Mouse (Mus musculus) fibroblast of lung, adult 2 months (primary cell): ENCODE measurements at regions not wholly inside any gene's neighbourhood (a gene's known extent, or its start where the extent isn't known, plus 50 kb on each side); places are given as distances from the start of the nearest gene placed in this dataset.
"Not testable (repeated sequence)": the region's sequence is repeated elsewhere in the genome, so short reads cannot be mapped to it uniquely, and the experiment has no call there.

ENCODE experiments used
- DNase-seq: peaks from one replicate; pipeline ENCODE4 v3.0.0-alpha.2; 2011; ENCODE audit warnings: low read depth

DNA sequence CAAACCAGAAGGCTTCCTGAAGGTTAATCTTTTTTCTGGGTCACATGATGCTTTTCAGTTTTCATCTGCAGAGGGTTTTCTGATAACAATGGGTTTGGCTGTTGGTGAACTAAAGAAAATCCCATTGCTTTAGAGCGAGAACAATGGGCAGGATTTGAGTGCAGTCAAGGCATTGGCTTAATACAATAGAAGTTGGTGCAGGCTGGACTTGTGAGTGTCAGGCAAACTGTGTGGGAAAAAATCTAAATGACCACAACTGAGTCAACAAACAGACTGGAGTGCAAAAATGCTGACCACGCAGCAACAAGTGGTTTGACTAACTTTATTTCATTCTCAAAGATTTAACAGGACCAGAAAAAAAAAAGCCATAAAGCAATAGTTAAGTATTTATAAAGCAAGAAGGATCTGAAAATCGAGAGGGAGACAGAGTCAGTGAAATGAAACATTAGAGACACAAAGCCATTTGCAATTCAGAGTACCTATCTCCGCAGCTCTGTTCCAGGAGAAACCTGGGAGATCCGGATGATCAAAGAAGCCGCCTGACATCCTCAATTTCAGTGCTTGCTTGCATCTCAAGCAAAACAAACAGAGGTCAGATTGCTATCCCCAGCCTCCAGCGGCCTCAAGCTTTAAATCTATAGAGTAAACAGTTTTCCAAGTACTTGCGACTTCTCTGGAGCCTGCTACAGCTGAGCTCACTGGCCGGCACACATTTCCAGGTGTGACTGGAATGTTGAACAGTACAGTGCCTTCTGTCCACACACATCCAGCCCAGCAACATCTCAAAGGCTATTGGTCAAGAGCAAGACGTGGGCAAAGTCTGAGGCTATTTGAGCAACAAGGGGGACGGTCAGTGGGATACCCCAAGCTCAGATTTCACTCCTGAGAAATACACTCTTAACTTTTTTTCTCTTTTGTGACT is 229.5 kb upstream of the Arglu1 start:
- peak; percentile 36 for DNase-seq

DNA sequence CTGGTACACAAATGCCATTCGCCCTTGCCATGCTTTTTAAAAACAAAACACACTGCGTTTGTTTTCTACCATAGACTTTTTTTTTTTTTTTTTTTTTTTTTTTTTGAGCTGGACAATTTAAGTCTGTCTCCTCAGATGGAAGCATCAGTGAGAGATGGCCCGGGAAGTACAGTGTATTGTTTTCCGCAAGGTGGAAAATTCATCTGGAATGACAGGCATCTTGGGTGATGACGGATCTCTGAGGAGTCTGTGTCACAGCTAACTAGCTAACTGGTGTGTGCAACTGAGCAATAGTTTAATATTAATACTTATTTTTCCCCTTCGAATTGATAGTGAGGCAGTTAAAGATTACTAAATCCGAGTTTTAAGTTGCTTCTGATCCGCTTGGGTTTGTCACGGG is 228.7 kb upstream of the Arglu1 start:
- no peak for DNase-seq

DNA sequence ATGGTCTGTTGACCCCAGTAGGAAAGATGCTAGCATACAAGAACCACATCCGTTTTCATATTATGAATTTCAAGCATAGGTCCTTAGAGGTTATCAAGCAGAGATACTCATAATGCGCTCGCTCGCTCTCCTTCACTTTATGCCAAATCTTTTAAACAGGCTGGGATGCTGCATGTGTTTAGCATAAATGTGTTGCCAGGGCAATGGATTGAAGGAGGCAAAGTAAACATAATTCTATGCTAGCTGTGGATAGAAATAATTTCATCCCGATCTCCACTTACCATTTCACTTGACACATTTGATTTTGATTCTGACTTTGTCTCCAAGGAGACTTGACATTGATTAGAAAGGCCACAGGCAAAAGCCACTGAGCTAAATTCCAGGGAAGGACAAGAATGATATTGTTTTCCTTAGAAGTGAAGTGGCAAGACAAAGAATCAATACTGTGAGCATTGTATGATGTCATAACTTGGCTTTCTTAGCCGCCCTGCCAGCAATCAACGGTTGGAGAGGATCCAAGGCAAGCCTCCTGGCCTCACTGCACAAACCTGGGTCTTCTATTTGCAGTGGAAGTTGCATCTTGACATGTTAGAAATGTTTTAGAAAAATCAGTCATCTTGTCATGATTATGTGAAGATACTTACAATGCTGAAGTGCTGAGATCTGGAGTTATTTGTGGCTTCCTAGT is 217.3 kb upstream of the Arglu1 start:
- DNase-seq: no peak

DNA sequence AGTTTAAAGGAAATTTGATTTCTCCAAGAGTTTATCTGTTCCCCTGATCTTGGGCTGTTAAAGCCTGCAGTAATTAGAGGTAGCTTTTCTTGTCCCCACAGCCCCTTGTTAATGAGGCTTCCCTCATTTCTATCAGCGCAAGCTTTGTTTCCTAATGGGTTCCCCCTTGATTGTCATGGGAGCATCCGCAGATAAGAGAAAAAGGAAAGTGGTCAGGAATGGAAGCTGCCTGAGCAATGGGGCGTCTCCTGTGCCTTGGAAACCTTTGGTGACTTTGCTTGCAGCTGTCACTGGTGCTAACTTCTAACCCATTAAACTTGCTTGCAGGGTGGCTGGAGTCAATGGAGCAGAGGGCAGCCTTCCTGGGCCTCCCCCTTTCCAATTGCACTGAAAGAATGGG is 202.7 kb upstream of the Arglu1 start:
- DNase-seq: no peak

DNA sequence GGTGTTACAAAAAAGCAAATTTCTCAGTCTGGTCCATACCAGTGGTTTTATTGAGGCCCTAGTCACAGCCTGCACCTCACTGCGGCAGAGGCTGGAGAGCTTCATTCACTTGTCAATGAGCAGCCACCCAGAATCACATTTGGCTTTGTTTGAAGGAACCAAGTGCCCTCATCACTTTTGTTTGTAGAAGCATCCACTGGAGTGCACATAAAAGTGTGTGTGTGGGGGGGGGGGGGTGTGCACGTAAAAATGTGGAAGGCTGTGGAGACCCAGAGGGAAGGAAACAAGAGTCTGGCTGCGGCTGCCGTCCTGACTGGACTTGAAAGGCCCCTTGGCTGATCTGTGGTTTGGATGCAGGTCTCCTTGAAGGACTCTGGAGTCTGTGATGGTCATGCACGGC is 187.0 kb upstream of the Arglu1 start:
- no peak for DNase-seq

DNA sequence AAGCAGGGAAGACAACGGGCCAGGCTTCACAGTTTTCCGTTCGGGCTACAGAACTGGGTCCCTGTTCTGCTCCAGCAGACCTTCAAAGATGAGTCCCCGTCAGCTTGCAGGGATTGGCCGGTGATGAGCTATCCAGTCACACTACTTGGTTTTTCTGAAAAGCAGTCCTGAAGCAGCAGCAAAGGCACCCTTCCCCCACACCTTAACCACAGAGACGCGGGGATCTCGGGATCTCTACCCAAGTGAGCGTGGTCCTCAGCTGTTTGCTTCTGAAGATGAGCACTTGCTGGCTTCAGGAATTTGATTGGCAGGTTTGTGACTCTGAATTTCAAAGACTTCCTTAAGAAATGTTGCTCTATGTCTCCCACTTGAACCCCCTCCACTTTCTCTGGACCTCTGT is 186.6 kb upstream of the Arglu1 start:
- DNase-seq: no peak

DNA sequence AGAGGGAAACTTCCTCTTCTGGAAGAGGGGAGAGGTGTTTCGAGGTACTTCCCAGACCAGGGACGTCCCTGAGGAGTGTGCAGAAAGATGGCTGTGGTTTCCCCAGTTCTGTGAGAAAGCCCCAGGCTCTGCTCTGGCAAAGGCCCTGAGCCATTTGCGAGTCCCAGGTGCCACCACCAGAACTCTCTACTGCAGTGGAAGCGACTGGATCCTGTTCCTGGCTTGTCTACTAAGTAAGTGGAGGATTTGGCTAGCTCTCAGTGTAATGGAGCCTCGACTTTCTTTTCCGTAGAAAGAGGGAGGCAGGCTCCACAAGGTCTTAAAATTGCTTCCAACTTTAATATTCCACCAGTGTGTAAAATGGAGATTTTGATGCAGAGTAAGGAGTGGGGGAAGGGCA is 186.1 kb upstream of the Arglu1 start:
- DNase-seq: no peak

DNA sequence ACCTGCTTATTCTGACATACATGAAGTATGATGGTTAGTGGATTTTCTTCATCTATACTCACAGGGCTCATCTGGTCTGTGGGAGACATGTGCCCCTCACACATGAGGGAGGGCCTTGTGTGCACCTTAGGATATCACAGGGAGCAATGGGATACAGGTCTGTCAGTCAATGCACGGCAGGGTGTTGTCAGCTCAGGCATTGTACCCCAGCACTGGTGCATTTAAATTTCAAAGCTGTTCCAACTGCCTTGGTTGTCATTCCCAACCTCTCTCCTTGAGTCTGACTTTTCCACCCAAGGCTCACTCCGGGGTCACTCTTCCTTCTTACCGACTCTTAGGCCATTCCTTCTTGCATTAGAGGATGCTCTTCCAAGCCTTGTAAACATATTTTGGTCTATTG is 181.6 kb upstream of the Arglu1 start:
- no peak for DNase-seq

DNA sequence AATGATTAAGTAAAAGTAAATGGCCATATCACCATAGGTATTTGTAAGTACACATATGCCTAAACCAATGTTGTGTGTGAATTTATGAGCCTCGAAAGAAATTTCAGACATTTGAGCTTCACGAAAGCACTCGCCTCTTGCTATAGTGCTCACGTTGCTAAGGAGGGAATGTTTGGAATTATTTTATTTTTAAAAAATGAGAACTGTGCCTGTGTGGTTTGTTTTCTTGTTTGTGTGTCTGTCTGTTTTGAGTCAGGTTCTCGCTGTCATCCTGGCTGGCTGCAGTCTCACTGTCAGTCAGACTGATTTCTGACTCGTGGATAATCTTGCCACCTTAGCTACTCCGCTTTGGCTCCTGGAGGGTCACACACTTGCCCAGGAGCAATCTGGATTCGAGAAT is 180.7 kb upstream of the Arglu1 start:
- no peak for DNase-seq

DNA sequence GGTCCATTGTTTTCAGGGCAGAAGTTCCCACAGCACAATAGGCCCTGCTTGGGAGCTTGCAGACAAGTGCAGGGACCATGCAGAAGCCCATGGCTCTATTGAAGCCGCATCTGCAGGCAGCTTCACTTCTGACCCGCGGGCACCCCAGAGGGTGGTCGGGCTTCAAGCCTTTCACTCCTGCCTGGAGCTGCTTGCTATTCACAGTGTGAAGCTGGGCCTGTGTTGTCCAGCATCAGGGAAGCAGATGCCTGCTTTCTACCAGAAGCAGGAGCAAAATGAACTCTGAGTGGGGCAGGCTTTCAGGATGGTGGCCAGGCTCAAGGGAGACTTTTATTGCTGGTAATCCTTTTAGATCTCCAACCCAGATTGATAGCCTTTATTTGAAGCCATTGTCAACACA is 180.2 kb upstream of the Arglu1 start:
- DNase-seq: no peak

DNA sequence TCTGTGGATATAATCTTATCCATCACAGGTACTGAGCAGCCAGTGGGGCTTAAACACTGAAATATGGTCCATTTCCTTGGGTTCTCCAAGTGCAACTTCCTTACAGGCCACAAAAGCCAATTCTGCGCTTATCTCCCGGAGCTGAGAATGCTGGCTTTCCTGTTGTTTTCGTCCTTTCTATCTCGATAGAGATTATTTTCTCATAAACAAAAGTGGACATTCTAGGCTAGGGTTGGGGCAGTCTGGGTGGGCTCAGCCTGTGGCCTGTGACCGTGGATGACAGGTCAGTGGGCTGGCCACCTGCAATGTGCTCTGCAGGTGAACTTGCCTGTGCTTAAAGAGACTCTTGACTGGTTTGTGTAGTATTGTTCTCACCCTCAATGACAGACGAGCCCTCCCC is 179.0 kb upstream of the Arglu1 start:
- DNase-seq: no peak

DNA sequence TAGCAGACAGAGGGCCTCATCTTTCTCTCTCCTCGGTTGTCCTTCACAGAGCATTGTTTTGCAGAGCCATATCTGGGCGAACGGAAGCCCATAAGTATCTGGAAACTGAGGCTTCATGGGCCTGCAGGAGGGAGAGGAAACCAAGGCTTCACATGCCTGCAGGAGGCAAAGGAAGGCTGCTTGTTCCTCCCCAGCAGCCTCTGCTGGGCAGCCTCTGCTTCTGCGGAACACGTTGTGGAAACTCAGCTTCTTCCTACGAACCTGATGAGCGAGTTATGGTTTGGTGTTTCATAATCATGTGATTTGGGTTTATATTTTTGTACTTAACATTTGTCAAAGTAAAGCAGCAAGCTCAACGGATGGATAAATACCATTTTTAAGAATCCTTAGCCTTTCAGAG is 177.6 kb upstream of the Arglu1 start:
- DNase-seq: no peak

DNA sequence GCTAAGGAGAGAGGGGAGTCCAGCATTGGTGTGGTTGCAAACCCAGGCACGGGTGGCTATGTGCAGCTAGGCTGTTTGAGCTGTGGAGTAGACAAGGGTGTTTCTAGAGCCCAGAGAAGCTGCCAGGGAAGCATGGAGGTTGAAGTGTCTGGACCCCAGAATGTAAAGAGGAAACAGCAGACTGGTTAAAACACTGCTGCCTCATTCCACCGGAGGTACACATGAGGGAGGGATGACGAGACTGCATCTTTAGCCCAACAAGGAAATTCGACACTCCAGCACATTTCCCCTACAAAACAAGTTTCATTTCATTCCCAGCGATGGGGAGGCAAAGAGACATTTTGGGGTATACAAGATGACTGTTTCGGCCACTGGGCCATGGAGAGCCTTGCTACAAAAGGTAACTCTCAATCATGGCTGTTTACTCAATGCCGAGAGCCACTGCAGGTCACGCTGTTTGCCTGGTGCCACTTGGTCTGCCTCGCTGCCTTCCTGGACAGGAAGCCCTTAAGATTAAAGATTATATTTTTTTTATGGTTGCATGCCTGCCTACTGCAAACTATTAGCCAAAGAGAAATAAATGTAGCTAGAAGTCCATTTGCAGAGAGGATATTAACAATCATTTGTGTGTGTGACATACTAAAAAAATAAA is 176.9 kb upstream of the Arglu1 start:
- no peak for DNase-seq

DNA sequence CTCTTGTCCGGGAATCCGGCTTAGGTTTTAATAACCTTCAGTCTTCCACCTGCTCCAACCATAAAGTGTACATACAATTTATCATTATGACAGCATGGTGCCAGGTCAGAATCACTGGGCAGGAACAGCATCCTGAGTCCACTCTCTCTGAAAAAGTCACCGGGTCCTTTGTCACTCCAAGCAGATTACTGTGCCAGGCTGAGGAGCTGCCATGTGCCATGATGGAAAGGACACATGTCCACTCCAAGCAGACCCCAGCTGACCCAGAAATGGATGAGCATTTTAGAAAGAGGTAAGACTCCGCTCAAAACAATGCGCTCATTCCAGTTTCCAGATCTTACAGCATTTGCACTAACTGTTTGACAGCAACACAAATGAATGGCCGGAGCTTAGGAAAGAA is 172.4 kb upstream of the Arglu1 start:
- no peak for DNase-seq

DNA sequence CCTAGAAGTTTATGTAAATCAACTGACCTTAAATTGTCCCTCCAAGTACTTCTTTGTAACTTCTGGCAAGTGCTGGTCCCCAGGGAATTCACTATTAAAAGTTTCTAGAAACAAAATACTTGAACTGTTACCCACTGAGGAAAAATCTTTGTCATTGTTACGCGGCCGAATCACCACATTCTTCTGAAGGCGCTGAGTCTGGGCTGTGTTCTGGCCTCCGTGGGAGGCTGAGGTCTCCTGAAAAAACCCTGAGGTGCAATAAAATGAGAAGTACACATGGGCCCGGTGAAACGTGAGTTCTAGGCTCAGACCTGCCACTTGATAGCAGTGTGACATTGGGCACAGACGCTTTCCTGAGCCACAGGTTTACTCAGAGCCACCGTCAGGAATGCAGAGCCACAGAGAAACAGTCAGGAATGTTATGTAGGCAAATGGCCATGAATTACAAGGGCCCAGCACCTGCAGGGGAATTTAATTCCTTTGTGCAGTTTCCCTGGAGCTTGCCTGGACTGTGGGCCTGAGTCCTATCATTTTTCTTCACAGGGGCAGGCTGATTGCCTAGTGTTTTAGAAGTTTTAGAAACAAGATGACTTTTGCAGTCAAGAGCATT is 171.1 kb upstream of the Arglu1 start:
- DNase-seq: no peak

DNA sequence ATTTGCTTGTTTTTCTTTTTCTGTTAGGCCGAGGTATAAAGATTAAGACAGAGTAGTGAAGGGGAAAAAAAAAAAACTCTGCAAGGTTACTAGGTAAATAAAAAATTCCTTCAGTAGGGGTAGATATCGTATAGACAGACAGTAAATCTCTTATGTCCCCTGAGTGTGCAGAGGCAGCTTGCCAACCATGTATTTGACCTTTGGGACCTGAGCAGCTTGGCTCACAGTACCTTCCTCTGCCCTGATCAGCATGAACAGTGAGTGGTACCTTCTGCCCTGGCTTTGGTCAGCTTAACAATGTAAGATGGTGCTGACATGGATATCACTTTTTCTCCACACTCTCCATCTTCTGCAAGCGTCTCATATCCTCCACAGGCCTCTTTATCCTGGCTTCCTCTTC is 168.3 kb upstream of the Arglu1 start:
- no peak for DNase-seq

DNA sequence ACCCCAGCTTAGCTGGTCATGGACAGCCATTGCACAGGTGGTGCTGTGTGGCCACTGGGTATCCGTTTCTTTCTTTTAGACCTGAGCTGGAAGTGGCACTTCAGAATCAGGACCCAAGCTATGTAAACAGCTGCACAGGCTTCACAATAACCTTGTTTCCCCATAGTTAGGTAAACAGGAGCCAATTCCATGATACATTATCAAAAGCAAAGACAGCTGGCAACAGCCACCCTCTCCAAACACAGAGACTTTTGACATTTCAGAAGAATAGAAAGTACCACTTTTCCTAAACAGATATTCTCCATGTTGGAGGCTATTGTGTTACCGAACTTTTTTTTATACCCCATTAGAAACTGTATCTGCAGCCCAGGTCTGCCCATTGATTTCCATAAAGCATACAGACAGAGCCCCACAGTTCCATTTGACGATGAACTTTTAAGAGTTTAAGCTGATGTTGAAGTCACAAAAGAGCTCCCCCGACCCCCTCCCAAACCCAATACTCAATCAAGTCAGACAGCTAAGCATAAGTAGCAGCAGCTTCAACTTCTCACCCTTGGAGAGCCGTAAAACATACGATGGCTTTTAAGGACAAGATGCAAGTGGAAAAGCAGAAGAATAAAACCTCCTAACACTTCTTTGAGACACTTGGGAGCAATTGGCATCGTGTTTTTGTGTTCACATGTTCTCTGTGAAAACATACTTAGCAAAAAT is 162.5 kb upstream of the Arglu1 start:
- DNase-seq: no peak

DNA sequence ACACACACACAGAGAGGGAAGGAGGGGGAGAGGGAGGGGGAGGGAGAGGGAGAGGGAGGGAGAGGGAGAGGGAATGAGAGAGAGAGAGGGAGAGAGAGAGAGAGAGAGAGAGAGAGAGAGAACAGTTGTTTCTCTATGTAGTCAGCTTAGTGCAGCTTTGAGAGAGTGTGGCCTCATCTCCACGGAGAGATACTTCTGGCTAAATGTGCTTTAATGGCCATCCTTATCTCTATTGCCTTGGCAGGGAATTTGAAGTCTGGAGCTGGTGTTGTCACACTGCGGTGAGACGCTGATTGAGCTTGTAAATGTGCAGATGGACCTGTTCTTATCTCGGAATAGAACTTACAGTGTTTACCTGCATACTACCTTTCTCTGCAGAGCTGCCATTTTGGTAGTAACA is 160.9 kb upstream of the Arglu1 start:
- DNase-seq: no peak

DNA sequence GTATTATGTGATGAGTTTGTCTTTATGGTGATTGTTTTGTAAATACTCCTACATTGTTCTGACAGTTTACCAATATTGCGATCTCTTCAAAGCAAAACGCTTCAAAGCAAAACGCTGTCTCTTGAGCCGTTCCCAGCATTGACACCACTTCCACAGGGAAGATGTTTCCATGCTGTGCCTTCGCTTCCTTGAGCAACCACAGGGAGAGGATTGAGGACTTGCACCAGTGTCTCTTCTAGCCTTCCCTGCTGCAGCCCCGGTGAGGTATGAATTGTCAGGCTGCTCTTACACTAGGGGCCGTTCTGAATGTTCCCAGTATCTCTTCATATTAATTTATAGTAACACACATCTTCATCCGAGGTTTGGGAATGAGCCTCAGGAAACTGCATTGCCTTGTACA is 160.4 kb upstream of the Arglu1 start:
- DNase-seq: no peak

DNA sequence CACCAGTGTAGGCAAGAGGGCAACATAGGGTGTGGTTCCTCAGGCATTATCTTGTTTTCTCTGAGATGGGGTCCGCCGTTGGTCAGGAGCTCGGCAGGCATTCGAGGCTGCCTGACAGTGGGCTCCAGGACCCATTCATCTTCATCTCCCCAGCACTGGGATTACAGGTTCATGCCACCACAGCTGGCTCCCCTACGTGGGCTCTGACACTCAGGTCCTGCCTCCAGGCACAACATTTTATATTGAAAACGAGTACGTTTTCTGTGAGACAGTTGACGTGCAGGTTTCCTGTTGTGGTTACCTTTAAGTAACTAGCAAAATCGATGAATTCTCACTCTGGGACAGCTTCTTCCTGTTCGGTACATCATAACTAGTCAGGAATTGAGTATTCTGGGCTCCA is 157.3 kb upstream of the Arglu1 start:
- no peak for DNase-seq

DNA sequence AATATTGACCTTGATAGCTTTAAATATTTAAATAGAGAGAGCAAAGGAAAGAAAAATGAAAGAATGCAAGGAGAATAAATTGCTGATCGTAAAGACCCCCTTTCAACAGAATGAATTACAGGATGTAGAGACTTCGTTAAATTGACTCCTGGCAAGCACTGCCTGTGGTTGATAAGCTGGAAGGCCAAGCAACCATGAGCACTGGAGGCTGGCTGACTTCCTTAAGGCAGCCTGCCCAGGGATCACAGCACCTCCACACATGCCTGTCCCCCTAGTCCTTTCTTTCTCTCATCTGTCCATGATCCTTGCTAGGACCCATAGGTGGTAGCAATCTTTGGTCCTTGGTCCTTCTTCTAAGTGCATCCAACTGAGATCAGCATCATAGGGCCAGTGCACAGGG is 152.0 kb upstream of the Arglu1 start:
- DNase-seq: no peak

DNA sequence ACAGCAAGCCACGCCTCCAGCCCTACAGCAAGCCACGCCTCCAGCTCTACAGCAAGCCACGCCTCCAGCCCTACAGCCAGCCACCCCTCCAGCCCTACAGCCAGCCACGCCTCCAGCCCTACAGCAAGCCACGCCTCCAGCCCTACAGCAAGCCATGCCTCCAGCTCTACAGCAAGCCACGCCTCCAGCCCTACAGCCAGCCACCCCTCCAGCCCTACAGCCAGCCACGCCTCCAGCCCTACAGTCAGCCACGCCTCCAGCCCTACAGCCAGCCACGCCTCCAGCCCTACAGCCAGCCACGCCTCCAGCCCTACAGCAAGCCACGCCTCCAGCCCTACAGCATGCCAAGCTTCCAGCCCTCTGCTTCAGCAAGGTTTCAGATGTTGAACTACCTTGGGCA is 145.8 kb upstream of the Arglu1 start:
- DNase-seq: not testable (repeated sequence)
